ENCODE assay signal across 18 mouse cellular contexts in the genomic region with DNA sequence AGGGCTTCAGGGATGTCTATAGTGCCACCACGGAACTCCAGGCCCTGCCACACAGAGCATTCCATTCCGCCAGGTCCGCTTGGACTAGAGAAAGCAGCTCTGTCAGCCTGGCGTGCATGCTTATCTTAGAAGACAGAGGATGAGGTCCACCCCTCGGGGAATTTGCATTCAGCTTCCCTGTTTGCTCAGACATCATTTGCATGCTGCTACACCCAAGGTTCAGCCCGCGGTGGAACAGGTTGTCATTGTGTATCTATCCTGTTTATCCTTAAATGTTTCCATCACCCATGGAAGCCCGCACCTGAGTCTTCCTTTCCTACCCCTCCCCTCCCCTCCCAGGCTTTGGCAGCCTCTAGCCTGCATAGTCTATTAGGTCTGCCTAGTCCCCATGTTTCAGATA. TPM values are rescaled to one million over a fixed set of nuclear protein-coding genes. Genes with fewer than 3 reads are reported as not detected.
DNase-seq lines count a peak whose midpoint lies in the region; ATAC-seq and TF ChIP-seq lines count a peak whose summit lies in the region.
"Had no signal": no experiment of that assay in that cellular context is flagged by ENCODE, and none has a peak within 500 bp of the region (broad histone marks: within the 10 kb centered on the region; RNA-seq: fewer than 3 reads in every experiment).

No protein-coding gene starts in this region.

- no peak overlapping the region for H3K27ac ChIP-seq in lung, postnatal 0 days (ENCODE audit: low read length)
- peak overlapping the region; percentile 93 for H3K27ac ChIP-seq in small intestine, adult 2 months (ENCODE audit: insufficient read depth, low read depth, low read length)
- no peak overlapping the region for H3K27ac ChIP-seq in left cerebral cortex, adult 2 months
- H3K27ac ChIP-seq: embryonic facial prominence, embryonic 13.5 days; kidney, postnatal 0 days; midbrain, embryonic 10.5 days had no signal

- H3K4me1 ChIP-seq in lung, postnatal 0 days (ENCODE audit: insufficient read depth, low read depth, low read length), result no peaks in the 10 kb centered on the region; the same call in 1 of the 2 replicates
- H3K4me1 ChIP-seq in E14TG2a.4 (replicated peaks; ENCODE audit: low read depth, low read length), result peaks cover 92% of the 10 kb centered on the region
- peaks cover 21% of the 10 kb centered on the region; the same call in 1 of the 2 replicates for H3K4me1 ChIP-seq in small intestine, adult 2 months (ENCODE audit: control insufficient read depth, insufficient read depth, insufficient read length, low read length)

- no peak for TF ChIP-seq POLR2A in small intestine, adult 2 months (IDR thresholded peaks at IDR 0.05; ENCODE audit: low read depth, low read length)

- TF ChIP-seq CTCF in lung, postnatal 0 days (IDR thresholded peaks at IDR 0.05), result no peak
- TF ChIP-seq CTCF in E14TG2a.4 (conservative IDR thresholded peaks at IDR 0.05; ENCODE audit: low read length), result no peak
- no peak for TF ChIP-seq CTCF in small intestine, adult 2 months (IDR thresholded peaks at IDR 0.05; ENCODE audit: extremely low read depth, insufficient read length, insufficient replicate concordance, low read depth, low read length)
- TF ChIP-seq CTCF in left cerebral cortex, adult 2 months (IDR thresholded peaks at IDR 0.05), result no peak

- H3K4me3 ChIP-seq in lung, postnatal 0 days (ENCODE audit: low read depth, low read length), result no peak overlapping the region
- peak overlapping the region; percentile 55 for H3K4me3 ChIP-seq in E14TG2a.4 (replicated peaks; ENCODE audit: low read length)
- peak overlapping the region; percentile 25; the same call in 1 of the 2 replicates for H3K4me3 ChIP-seq in small intestine, adult 2 months (ENCODE audit: low read depth, low read length)
- H3K4me3 ChIP-seq in left cerebral cortex, adult 2 months, result no peak overlapping the region
- H3K4me3 ChIP-seq: embryonic facial prominence, embryonic 13.5 days; midbrain, embryonic 10.5 days; myocyte had no signal

- no peak overlapping the region for H3K4me2 ChIP-seq in lung, postnatal 0 days (replicated peaks; ENCODE audit: low read depth, low read length)
- H3K4me2 ChIP-seq: embryonic facial prominence, embryonic 13.5 days; liver, embryonic 11.5 days had no signal

- no peaks in the 10 kb centered on the region for H3K9me3 ChIP-seq in lung, postnatal 0 days (ENCODE audit: low read length)
- H3K9me3 ChIP-seq in E14TG2a.4 (ENCODE audit: low read length), result peaks cover 11% of the 10 kb centered on the region

- H3K9ac ChIP-seq in lung, postnatal 0 days (replicated peaks; ENCODE audit: low read depth), result no peak overlapping the region
- H3K9ac ChIP-seq: embryonic facial prominence, embryonic 13.5 days had no signal

- no peak for DNase-seq in lung, postnatal 0 days (ENCODE audit: low spot score)
- no peak for DNase-seq in lung, postnatal 10 days
- DNase-seq in R1 (ENCODE audit: low read depth, low spot score), result peak; percentile 95
- no peak for DNase-seq in left cerebral cortex, postnatal 14 days (ENCODE audit: low spot score in 2 of 2)
- no peak for DNase-seq in left cerebral cortex, adult 2 months (ENCODE audit: extremely low spot score in 1 of 2, low spot score in 2 of 2)
- DNase-seq: adrenal gland, adult 8-10 months; cerebellum, adult 18-20 months; heart, adult 18-20 months; layer of hippocampus, adult 9-11 months; thymus, adult 2 months had no signal

- H3K36me3 ChIP-seq in lung, postnatal 0 days (ENCODE audit: insufficient read depth, low read length), result no peaks in the 10 kb centered on the region
- H3K36me3 ChIP-seq in E14TG2a.4 (ENCODE audit: insufficient read depth, low read length), result no peaks in the 10 kb centered on the region
- peaks cover 18% of the 10 kb centered on the region for H3K36me3 ChIP-seq in small intestine, adult 2 months (ENCODE audit: control insufficient read depth, insufficient read depth, low read length)

- no peak for ATAC-seq in lung, postnatal 0 days
- ATAC-seq: CD4-positive, CD25-positive, alpha-beta regulatory T cell, adult 4 months had no signal

- no peaks in the 10 kb centered on the region for H3K27me3 ChIP-seq in lung, postnatal 0 days (replicated peaks; ENCODE audit: insufficient read depth, low read length)
- no peaks in the 10 kb centered on the region for H3K27me3 ChIP-seq in E14TG2a.4 (ENCODE audit: insufficient read depth, low read length)
- no peaks in the 10 kb centered on the region for H3K27me3 ChIP-seq in small intestine, adult 2 months (ENCODE audit: control insufficient read depth, insufficient read depth, low read length)
- H3K27me3 ChIP-seq: embryonic facial prominence, embryonic 13.5 days had no signal

- peak; percentile 62 for TF ChIP-seq EP300 in lung, postnatal 0 days (IDR thresholded peaks at IDR 0.05)

- intact Hi-C loops in left cerebral cortex, postnatal 14 days (cut with DNase I), result loop anchor here (5.0 kb wide), 1 partner anchor 37 kb away; the partner anchor contains the start of gene Pde9a
- intact Hi-C loops in left cerebral cortex, adult 2 months (cut with DNase I), result loop anchor here (5.0 kb wide), 1 partner anchor 37 kb away; the partner anchor contains the start of gene Pde9a

- WGBS in lung, postnatal 0 days, result 52% methylated on average over 8 of the region's 8 CpGs
- WGBS in small intestine, adult 2 months, result 23% methylated on average over 8 of the region's 8 CpGs

RNA-seq across cellular contexts. Expression of gene Pde9a, which starts 38.8 kb away (rescaled TPM):
- 44.1 and 44.2 TPM in 2 replicates for polyA plus RNA-seq in lung, postnatal 0 days (2015; fragmentation: Nextera tagmentation; extraction: Ambion mirVana)
- polyA plus RNA-seq in small intestine, adult 2 months (2012; rRNA removed), result 112 and 394 TPM in 2 replicates
- total RNA-seq in left cerebral cortex, postnatal 14 days (2021), result 10 to 100 TPM; 24.4 to 27.2 TPM
- total RNA-seq in left cerebral cortex, adult 2 months (2021), result 10 to 100 TPM; 23.7 to 25.0 TPM
- polyA plus RNA-seq: CD4-positive, CD25-positive, alpha-beta regulatory T cell, adult 4 months had no signal

Comparison
In these comparisons a context has a peak if more than half of its experiments do, and no peak if none do; other contexts are left out.
1. H3K4me3 ChIP-seq: peak in E14TG2a.4 (single experiment) and small intestine, adult 2 months (single experiment); none in lung, postnatal 0 days (single experiment) and left cerebral cortex, adult 2 months (single experiment).